Mouse (Mus musculus): ENCODE results near the gene Wdr4. TPM values are rescaled to one million over a fixed set of nuclear protein-coding genes. Genes with fewer than 3 reads are reported as not detected.

Wdr4 gene
- polyA plus RNA-seq, 1 experiment from 2014 or later, result 28.9 TPM

DNA sequence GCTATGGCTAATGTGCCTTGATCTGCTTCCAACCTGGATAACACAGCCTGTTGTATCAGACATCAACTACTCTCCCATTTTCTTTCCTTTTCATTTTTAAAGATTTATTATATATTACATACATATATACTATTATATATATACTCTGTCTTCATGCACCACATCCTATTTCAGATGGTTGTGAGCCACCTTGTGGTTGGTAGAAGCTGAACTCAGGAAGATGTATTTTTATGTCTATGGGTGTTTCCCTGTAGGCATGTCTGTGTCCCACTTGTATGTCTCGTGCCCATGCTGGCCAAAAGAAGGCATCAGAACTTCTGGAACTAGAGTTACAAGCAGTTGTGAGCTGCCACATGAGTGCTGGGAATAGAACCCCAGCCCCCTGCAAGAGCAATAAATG, 71.3 kb downstream of the Wdr4 start:
- in situ Hi-C loops (cut with MboI; ENCODE audit: low pct_unique_long_range_greater_than_20kb), result no loop called here
- ChIA-PET POLR2A (no interaction called here), CTCF (no interaction called here)
- ATAC-seq (no peak), DNase-seq (ENCODE audit: low read depth, low spot score) (no peak)
- no peaks in the 10 kb centered on the region for H3K27me3 ChIP-seq
- no peak for TF ChIP-seq CTCF (IDR thresholded peaks at IDR 0.05)

DNA sequence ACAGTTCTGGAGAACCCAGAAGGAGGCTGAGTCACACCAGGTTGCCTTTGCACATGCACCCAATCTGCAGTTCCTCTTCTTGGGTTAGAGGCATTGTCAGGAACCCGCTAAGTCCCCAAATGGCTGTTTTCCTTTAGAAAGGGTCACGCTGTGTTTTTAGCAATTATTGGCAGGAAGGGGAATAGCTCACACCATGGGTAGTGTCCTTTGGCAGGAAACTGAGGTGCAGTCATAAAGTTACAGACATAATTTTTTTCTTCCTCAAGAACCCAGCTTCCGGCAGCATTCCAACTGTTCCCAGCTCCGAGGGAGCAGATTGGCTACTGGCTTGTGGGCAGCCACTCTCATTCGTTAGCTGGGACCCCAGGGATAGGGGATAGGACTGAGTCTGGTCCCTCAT, 72.0 kb downstream of the Wdr4 start:
- TF ChIP-seq CTCF (IDR thresholded peaks at IDR 0.05), result no peak
- H3K27me3 ChIP-seq, result no peaks in the 10 kb centered on the region
- POLR2A ChIA-PET, result no interaction called here
- ATAC-seq, result no peak
- CTCF ChIA-PET, result no interaction called here
- in situ Hi-C loops (cut with MboI; ENCODE audit: low pct_unique_long_range_greater_than_20kb), result no loop called here
- DNase-seq (ENCODE audit: low read depth, low spot score), result no peak

DNA sequence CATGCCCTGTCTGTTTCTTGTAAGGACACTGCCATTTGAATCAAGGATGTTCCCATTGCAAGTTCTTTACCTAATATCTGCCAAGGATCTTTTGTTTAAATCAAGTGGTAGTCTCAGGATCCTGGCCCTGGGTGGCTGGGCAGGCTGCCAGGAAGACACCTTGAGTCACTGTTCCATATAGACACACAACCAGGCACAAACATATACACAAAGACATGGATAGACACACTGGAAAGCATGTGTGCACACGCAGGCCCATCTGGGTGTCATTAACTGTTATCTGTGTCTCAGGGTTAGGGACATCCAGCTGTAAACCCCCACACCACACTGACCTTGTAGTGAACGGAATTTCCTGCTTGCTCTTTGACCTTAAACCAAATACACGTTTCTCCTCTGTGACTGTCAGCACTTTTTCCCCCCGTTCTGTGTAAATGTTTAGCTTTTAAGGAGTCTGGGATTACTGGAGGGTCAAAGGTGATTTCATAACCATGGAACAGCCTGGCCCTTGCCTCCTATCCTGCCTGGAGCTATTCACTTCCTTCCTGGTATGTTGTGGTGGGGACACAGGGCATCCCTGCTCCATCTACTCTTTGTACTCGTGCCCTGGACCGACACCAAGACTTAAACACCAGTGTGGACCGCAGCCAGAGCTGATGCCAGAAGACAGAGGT, 74.6 kb downstream of the Wdr4 start:
- in situ Hi-C loops (cut with MboI; ENCODE audit: low pct_unique_long_range_greater_than_20kb), result no loop called here
- ATAC-seq (no peak), DNase-seq (ENCODE audit: low read depth, low spot score) (no peak)
- ChIA-PET CTCF (no interaction called here), POLR2A (no interaction called here)
- no peak for TF ChIP-seq CTCF (IDR thresholded peaks at IDR 0.05)
- no peaks in the 10 kb centered on the region for H3K27me3 ChIP-seq

Other genes with a start within 250 kb of the Wdr4 start
- 3.1 TPM for gene Rsph1, start 242.6 kb downstream of the Wdr4 start, polyA plus RNA-seq (2021)
- 4.5 TPM for gene Slc37a1, start 233.2 kb downstream of the Wdr4 start, polyA plus RNA-seq (2021)
- gene Pde9a, start 133.8 kb downstream of the Wdr4 start, polyA plus RNA-seq (2021), result not detected
- gene Ndufv3, start 135 bp upstream of the Wdr4 start, polyA plus RNA-seq (2021), result 246 TPM
- gene Pknox1, start 44.8 kb upstream of the Wdr4 start, polyA plus RNA-seq (2021), result 17.8 TPM
- gene Cbs, start 117.3 kb upstream of the Wdr4 start, polyA plus RNA-seq (2021), result 17.4 TPM
- 167 TPM for gene U2af1, start 138.9 kb upstream of the Wdr4 start, polyA plus RNA-seq (2021)
- not detected for gene Cryaa, start 157.8 kb upstream of the Wdr4 start, polyA plus RNA-seq (2021)

All from Patski (cell line).